Mouse (Mus musculus): ENCODE data around the gene Ace. TPM values are rescaled to one million over a fixed set of nuclear protein-coding genes. Genes with fewer than 3 reads are reported as not detected.
A peak's percentile ranks its signal among the peaks of the same experiment; 100 is the strongest.

The Ace gene
- polyA plus RNA-seq, 1 experiment from 2014 or later, result 0.26 TPM

GRCm38 (mm10) chr11:106036548-106037417 is 69.0 kb downstream of the Ace start, which contains the start of gene Dcaf7:
Gene Dcaf7, plus strand, starts transcription at chr11:106036872.
- peak within 1 kb of the TSS; percentile 95 for H3K4me2 ChIP-seq
- DNase-seq (ENCODE audit: low spot score), result peak; percentile 96
- H3K36me3 ChIP-seq (ENCODE audit: control insufficient read depth, insufficient read depth, low read length), result no peaks in the 10 kb centered on the region
- peaks cover 16% of the 10 kb centered on the region for H3K4me1 ChIP-seq (replicated peaks; ENCODE audit: control insufficient read depth, insufficient read depth, low read length)
- H3K27ac ChIP-seq (ENCODE audit: low read depth, low read length), result peak within 1 kb of the TSS; percentile 81
- H3K27me3 ChIP-seq (replicated peaks; ENCODE audit: control insufficient read depth, insufficient read depth, low read length), result no peaks in the 10 kb centered on the region
- peak within 1 kb of the TSS; percentile 91 for H3K4me3 ChIP-seq (ENCODE audit: low read depth, low read length)
- ATAC-seq (replicated peaks; ENCODE audit: low FRiP score), result peak; percentile 97
- peak within 1 kb of the TSS; percentile 86 for H3K9ac ChIP-seq (ENCODE audit: low read depth, low read length)
- WGBS, result under 1% methylated on average over 66 of the region's 66 CpGs
- H3K9me3 ChIP-seq (ENCODE audit: control insufficient read depth, low read length), result no peaks in the 10 kb centered on the region

GRCm38 (mm10) chr11:106037418-106037751 is 69.6 kb downstream of the Ace start:
- Histone ChIP-seq H3K4me3 (ENCODE audit: low read depth, low read length) (peak overlapping the region; percentile 91), H3K27ac (ENCODE audit: low read depth, low read length) (peak overlapping the region; percentile 81), H3K27me3 (replicated peaks; ENCODE audit: control insufficient read depth, insufficient read depth, low read length) (no peaks in the 10 kb centered on the region), H3K36me3 (ENCODE audit: control insufficient read depth, insufficient read depth, low read length) (no peaks in the 10 kb centered on the region), H3K9me3 (ENCODE audit: control insufficient read depth, low read length) (no peaks in the 10 kb centered on the region), H3K4me1 (replicated peaks; ENCODE audit: control insufficient read depth, insufficient read depth, low read length) (peaks cover 16% of the 10 kb centered on the region), H3K4me2 (peak overlapping the region; percentile 95), H3K9ac (ENCODE audit: low read depth, low read length) (peak overlapping the region; percentile 86)
- 0% methylated on average over 13 of the region's 13 CpGs for WGBS
- DNase-seq (ENCODE audit: low spot score), result no peak
- ATAC-seq (replicated peaks; ENCODE audit: low FRiP score), result peak; percentile 7; the same call in 1 of the 2 replicates

Other genes with a start within 250 kb of the Ace start
- 3.4 and 4.8 TPM in 2 replicates for gene Cyb561, start 14.6 kb upstream of the Ace start, polyA plus RNA-seq (2014; fragmentation: Nextera tagmentation; extraction: Ambion mirVana)
- not detected in 2 replicates for gene Ace3, start 26.7 kb downstream of the Ace start, polyA plus RNA-seq (2014; fragmentation: Nextera tagmentation; extraction: Ambion mirVana)
- 0.12 and 0.26 TPM in 2 replicates for gene Kcnh6, start 40.2 kb downstream of the Ace start, polyA plus RNA-seq (2014; fragmentation: Nextera tagmentation; extraction: Ambion mirVana)
- 53.9 and 61.2 TPM in 2 replicates for gene Dcaf7, start 68.9 kb downstream of the Ace start, polyA plus RNA-seq (2014; fragmentation: Nextera tagmentation; extraction: Ambion mirVana)
- 12.8 and 13.8 TPM in 2 replicates for gene Taco1, start 98.1 kb downstream of the Ace start, polyA plus RNA-seq (2014; fragmentation: Nextera tagmentation; extraction: Ambion mirVana)
- 12.8 and 17.4 TPM in 2 replicates for gene Map3k3, start 116.7 kb downstream of the Ace start, polyA plus RNA-seq (2014; fragmentation: Nextera tagmentation; extraction: Ambion mirVana)
- gene Gm10840, start 192.9 kb downstream of the Ace start, polyA plus RNA-seq (2014; fragmentation: Nextera tagmentation; extraction: Ambion mirVana), result not detected in 2 replicates
- gene Limd2, start 192.9 kb downstream of the Ace start, polyA plus RNA-seq (2014; fragmentation: Nextera tagmentation; extraction: Ambion mirVana), result 172 and 182 TPM in 2 replicates
- 22.0 and 24.3 TPM in 2 replicates for gene Strada, start 234.2 kb downstream of the Ace start, polyA plus RNA-seq (2014; fragmentation: Nextera tagmentation; extraction: Ambion mirVana)
- gene Ccdc47, start 248.4 kb downstream of the Ace start, polyA plus RNA-seq (2014; fragmentation: Nextera tagmentation; extraction: Ambion mirVana), result 73.3 and 76.0 TPM in 2 replicates
- gene Ddx42, start 249.0 kb downstream of the Ace start, polyA plus RNA-seq (2014; fragmentation: Nextera tagmentation; extraction: Ambion mirVana), result 63.3 and 68.2 TPM in 2 replicates

Measured in liver, embryonic 11.5 days (tissue).